Mouse (Mus musculus) thymus, adult 2 months (tissue): Measurements from ENCODE around the gene Slco2a1. TPM values are rescaled to one million over a fixed set of nuclear protein-coding genes. Genes with fewer than 3 reads are reported as not detected.

Experiments
- DNase-seq: peaks from one replicate; pipeline ENCODE4 v3.0.0; 2021
- H3K27ac ChIP-seq: fragments of 200-500 bp; 2 replicates; pipeline ENCODE4 v1.5.1; 2012; ENCODE audit warnings: low read length, control low read depth; ENCODE audit not compliant: control insufficient read depth, insufficient read depth
- H3K27me3 ChIP-seq: fragments of 200-500 bp; 2 replicates; pipeline ENCODE4 v1.6.1; 2012; ENCODE audit warnings: mild to moderate bottlenecking, low read length, moderate library complexity, mixed read lengths; ENCODE audit not compliant: control insufficient read depth, insufficient read depth
- H3K36me3 ChIP-seq: fragments of 200-500 bp; 2 replicates; pipeline ENCODE4 v1.6.1; 2012; ENCODE audit warnings: mild to moderate bottlenecking, low read length, moderate library complexity; ENCODE audit not compliant: control insufficient read depth, insufficient read depth
- H3K4me1 ChIP-seq: fragments of 200-500 bp; replicated peaks from 2 replicates; pipeline ENCODE4 v1.6.1; 2012; ENCODE audit warnings: low read length; ENCODE audit not compliant: control insufficient read depth, insufficient read depth
- H3K4me3 ChIP-seq: fragments of 200-500 bp; 2 replicates; pipeline ENCODE4 v1.5.1; 2012; ENCODE audit warnings: mild to moderate bottlenecking, low read length, control low read depth, moderate library complexity; ENCODE audit not compliant: control insufficient read depth, insufficient read depth
- CTCF ChIP-seq: fragments of 200-500 bp; IDR thresholded peaks from 2 replicates; pipeline ENCODE4 v1.5.1; 2012; ENCODE audit warnings: mild to moderate bottlenecking, control low read depth, low read length, moderate library complexity, borderline replicate concordance; ENCODE audit not compliant: control insufficient read depth, poor library complexity, insufficient read depth; ENCODE audit errors: extremely low read depth
- POLR2A ChIP-seq: fragments of 200-500 bp; IDR thresholded peaks from 2 replicates; pipeline ENCODE4 v1.6.1; 2012; ENCODE audit warnings: mild to moderate bottlenecking, low read length, control low read depth, moderate library complexity; ENCODE audit not compliant: control insufficient read depth, poor library complexity, insufficient read depth; ENCODE audit errors: extremely low read depth
- WGBS: fragments of 180-500 bp; shearing (Covaris S2); methylation state at CpG from one replicate; pipeline ENCODE4 v1.1.7; 2018; 5-methylcytosine and 5-hydroxymethylcytosine counted together
- polyA plus RNA-seq: library from polyadenylated mRNA; depleted of rRNA; stranded (reverse); fragments of >200 nt; gene quantifications from 2 replicates; pipeline ENCODE4 v1.2.3, GENCODE M21; 2012; rRNA removed

Gene Slco2a1
- 26.6 and 30.5 TPM in 2 replicates for polyA plus RNA-seq

GRCm38 (mm10) chr9:102988462-102988861 lies at the start of gene Slco2a1:
TSS of gene Slco2a1 (plus strand) at chr9:102988712.
- Histone ChIP-seq H3K4me1 (no peaks in the 10 kb centered on the region), H3K27me3 (no peaks in the 10 kb centered on the region), H3K4me3 (no peak within 1 kb of the TSS), H3K36me3 (no peaks in the 10 kb centered on the region), H3K27ac (no peak within 1 kb of the TSS)
- WGBS = 67% methylated on average over 8 of the region's 8 CpGs
- TF ChIP-seq POLR2A (no peak), CTCF (no peak)
- DNase-seq = no peak

DNA sequence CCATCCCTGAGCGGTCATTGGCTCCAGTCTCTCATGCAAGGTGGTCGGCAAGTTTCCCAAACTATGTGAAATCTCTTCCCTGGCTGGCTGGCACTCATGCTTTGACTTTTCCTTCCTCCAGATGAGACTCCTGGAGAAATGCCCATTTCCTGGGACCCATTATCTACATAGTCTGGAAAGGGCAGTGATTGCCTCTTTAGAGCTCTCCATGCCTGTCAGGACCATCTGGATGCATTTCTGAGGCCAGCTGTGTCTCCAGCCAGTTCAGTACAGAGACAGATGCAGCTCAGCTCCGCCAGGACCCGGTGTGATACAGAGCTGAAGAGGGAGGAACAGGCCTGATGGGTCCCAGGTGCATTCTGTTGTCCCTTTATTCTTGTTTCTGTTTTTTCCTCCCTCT lies 46.3 kb upstream of the Slco2a1 start:
- DNase-seq = no peak
- H3K27ac ChIP-seq = no peak overlapping the region
- WGBS = 85% methylated on average over 4 of the region's 4 CpGs
- H3K4me1 ChIP-seq = no peaks in the 10 kb centered on the region
- TF ChIP-seq POLR2A (no peak), CTCF (no peak)
- no peaks in the 10 kb centered on the region for H3K27me3 ChIP-seq
- H3K4me3 ChIP-seq = no peak overlapping the region
- H3K36me3 ChIP-seq = no peaks in the 10 kb centered on the region

- 94% methylated on average over 9 of the region's 9 CpGs for WGBS
- no peak for DNase-seq
Measured at GRCm38 (mm10) chr9:102944891-102945290, 43.6 kb upstream of the Slco2a1 start.

DNA sequence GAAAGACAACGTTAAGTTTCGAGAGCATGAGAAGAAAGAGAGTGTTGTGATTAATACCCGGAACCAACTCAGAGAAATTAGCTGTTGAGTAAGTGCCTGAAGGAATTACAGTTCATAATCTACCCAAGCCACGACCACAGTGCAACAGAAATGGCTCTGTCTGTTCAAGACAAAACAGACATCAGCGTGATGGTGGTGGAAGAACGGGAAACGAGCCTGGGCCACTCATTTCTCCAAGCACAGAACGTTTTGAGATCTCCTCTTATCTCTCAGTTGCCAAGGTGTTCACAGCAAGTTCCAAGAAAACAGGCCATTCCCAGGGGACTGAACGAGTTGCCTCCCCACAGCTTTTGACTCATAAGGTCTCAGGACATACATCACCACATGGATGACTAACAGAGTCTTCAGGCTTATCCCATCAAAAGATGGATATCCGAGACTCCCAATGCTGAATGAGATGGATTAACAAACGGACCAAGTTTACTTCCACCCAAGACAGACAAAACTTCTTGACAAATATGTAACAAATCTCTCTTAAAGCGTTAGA lies 42.0 kb upstream of the Slco2a1 start:
- H3K36me3 ChIP-seq = no peaks in the 10 kb centered on the region
- TF ChIP-seq POLR2A (no peak), CTCF (no peak)
- WGBS = 89% methylated on average over 12 of the region's 12 CpGs

More at GRCm38 (mm10) chr9:102944891-102945290, 43.6 kb upstream of the Slco2a1 start:
- Histone ChIP-seq H3K4me1 (no peaks in the 10 kb centered on the region), H3K4me3 (no peak overlapping the region), H3K27ac (no peak overlapping the region), H3K36me3 (no peaks in the 10 kb centered on the region), H3K27me3 (no peaks in the 10 kb centered on the region)
- TF ChIP-seq CTCF = no peak
- no peak for TF ChIP-seq POLR2A

GRCm38 (mm10) chr9:102948706-102949105 lies 39.8 kb upstream of the Slco2a1 start:
- Histone ChIP-seq H3K27me3 (no peaks in the 10 kb centered on the region), H3K27ac (no peak overlapping the region), H3K4me1 (no peaks in the 10 kb centered on the region), H3K4me3 (no peak overlapping the region), H3K36me3 (no peaks in the 10 kb centered on the region)
- TF ChIP-seq POLR2A (no peak), CTCF (no peak)
- DNase-seq = no peak
- WGBS = 85% methylated on average over 5 of the region's 5 CpGs

More for the DNA sequence above, 42.0 kb upstream of the Slco2a1 start:
- Histone ChIP-seq H3K27ac (no peak overlapping the region), H3K4me3 (no peak overlapping the region), H3K27me3 (no peaks in the 10 kb centered on the region), H3K4me1 (no peaks in the 10 kb centered on the region)
- DNase-seq = no peak

DNA sequence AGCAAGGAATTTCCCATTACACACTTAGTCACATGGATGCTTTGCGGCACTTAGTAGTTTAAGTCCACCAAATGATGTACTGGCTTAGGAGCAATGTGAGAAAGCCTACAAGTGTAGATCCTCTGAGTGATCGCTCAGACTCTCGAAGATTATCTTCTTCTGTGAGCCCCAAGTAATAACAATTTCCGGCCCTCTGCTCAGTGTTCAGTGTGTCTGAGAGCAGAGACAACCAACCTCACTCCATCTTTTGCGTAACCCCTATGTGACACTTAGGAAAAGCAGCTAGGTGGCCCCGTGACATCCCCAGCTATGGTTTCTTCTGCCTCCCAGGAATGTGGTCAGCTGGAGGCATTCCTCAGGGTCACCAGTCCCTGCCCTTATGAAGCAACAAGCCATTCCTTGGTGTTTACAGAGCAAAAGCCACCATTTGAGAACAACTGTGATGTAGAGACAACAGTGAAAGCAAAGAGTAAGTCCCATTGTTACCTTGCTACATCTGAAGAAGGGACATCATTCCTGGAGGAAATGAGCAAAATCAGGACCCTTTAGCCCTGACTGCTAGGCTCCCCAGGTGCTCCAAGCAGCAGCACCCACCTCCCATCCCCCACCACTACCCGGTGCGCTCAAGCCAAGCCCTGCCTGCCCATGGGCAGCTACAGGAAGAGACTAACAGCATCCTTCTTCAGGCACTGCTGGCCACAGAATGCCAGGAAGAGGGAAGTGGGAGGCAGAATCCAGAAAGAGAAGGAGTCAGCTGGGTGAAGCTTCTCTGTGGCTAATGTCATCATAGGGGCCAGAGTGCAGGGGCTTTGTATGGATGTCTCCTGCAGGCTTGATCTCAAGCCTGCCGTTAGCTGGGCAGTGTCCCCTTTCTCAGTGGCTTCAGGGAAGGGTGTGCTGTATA lies 37.2 kb upstream of the Slco2a1 start:
- Histone ChIP-seq H3K27me3 (no peaks in the 10 kb centered on the region), H3K36me3 (no peaks in the 10 kb centered on the region), H3K4me3 (no peak overlapping the region), H3K4me1 (no peaks in the 10 kb centered on the region), H3K27ac (no peak overlapping the region)
- 93% methylated on average over 9 of the region's 9 CpGs for WGBS
- TF ChIP-seq POLR2A = no peak
- no peak for TF ChIP-seq CTCF
- DNase-seq = no peak

DNA sequence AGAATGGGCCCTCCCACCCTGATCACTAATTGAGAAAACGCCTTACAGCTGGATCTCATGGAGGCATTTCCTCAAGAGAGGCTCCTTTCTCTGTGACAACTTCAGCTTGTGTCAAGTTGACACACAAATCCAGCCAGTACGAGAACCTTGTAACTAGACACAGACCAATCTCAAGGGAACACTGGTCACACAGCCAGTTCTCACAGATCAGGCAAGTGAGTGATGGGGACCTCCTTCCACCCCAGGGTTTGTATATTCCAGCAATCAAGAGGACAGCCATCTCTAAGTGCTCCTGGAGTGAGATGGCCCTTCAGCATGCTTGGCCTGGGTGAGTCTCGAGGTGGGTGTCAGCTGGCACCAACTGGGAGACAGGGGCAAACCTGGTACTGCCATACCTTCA lies 32.6 kb upstream of the Slco2a1 start:
- TF ChIP-seq CTCF (no peak), POLR2A (no peak)
- no peak for DNase-seq
- no peaks in the 10 kb centered on the region for H3K4me1 ChIP-seq
- WGBS = 88% methylated on average over 3 of the region's 3 CpGs
- H3K27me3 ChIP-seq = no peaks in the 10 kb centered on the region
- no peak overlapping the region for H3K4me3 ChIP-seq
- no peak overlapping the region for H3K27ac ChIP-seq
- no peaks in the 10 kb centered on the region for H3K36me3 ChIP-seq
